Mouse (Mus musculus) limb, embryonic 14.5 days (tissue): ENCODE results near the gene Olfr561. TPM values are rescaled to one million over a fixed set of nuclear protein-coding genes. Genes with fewer than 3 reads are reported as not detected.

Experiments
- ATAC-seq: fragments of 200-750 bp; cut with Nextera tagmentation; 2 replicates; pipeline ENCODE4 v1.8.0; 2017; ENCODE audit warnings: low read depth, moderate number of reproducible peaks, moderate TSS enrichment; ENCODE audit not compliant: low FRiP score
- DNase-seq: peaks from one replicate; pipeline ENCODE4 v3.0.0-alpha.2; 2015; ENCODE audit warnings: low spot score
- H3K27ac ChIP-seq: fragments of 300-500 bp; sonication (generic); replicated peaks from 2 replicates; pipeline ENCODE4 v1.5.1; 2014; ENCODE audit warnings: low read depth, mild to moderate bottlenecking, low read length, moderate library complexity, mixed read lengths
- H3K27me3 ChIP-seq: fragments of 300-500 bp; sonication (generic); 2 replicates; pipeline ENCODE4 v1.6.1; 2014; ENCODE audit warnings: low read length, mixed read lengths; ENCODE audit not compliant: control insufficient read depth, insufficient read depth
- H3K36me3 ChIP-seq: fragments of 300-500 bp; sonication (generic); 2 replicates; pipeline ENCODE4 v1.6.1; 2014; ENCODE audit warnings: mild to moderate bottlenecking, low read length, moderate library complexity, mixed read lengths; ENCODE audit not compliant: control insufficient read depth, insufficient read depth
- H3K4me1 ChIP-seq: fragments of 300-500 bp; sonication (generic); 2 replicates; pipeline ENCODE4 v1.6.1; 2014; ENCODE audit warnings: antibody characterized with exemption, low read length, mixed read lengths; ENCODE audit not compliant: control insufficient read depth, insufficient read depth
- H3K4me2 ChIP-seq: fragments of 300-500 bp; sonication (generic); replicated peaks from 2 replicates; pipeline ENCODE4 v1.6.1; 2014; ENCODE audit warnings: low read depth, mild to moderate bottlenecking, low read length, moderate library complexity; ENCODE audit not compliant: severe bottlenecking
- H3K4me3 ChIP-seq: fragments of 300-500 bp; sonication (generic); replicated peaks from 2 replicates; pipeline ENCODE4 v1.5.1; 2014; ENCODE audit warnings: low read length
- H3K9ac ChIP-seq: fragments of 300-500 bp; sonication (generic); 2 replicates; pipeline ENCODE4 v1.6.1; 2014; ENCODE audit warnings: mild to moderate bottlenecking, low read depth, low read length, moderate library complexity; ENCODE audit not compliant: severe bottlenecking
- H3K9me3 ChIP-seq: fragments of 300-500 bp; sonication (generic); 2 replicates; pipeline ENCODE4 v1.6.1; 2016; ENCODE audit warnings: low read length; ENCODE audit not compliant: control insufficient read depth
- POLR2A ChIP-seq: fragments of 200-500 bp; IDR thresholded peaks from 2 replicates; pipeline ENCODE4 v1.8.0; 2012; ENCODE audit warnings: inconsistent platforms, mild to moderate bottlenecking, moderate library complexity, borderline replicate concordance; ENCODE audit not compliant: insufficient read depth, insufficient read length; ENCODE audit errors: extremely low read depth
- polyA plus RNA-seq, 2 experiments: library from polyadenylated mRNA; depleted of rRNA in 1 of 2; stranded (reverse) in 1 of 2; unstranded in 1 of 2; fragments of >200 nt; fragmentation: Nextera tagmentation in 1 of 2; extraction: Ambion mirVana in 1 of 2; gene quantifications; 2 replicates each; pipeline versions ENCODE4 v1.2.1 to v1.2.3; 2012 to 2014

Gene Olfr561
- polyA plus RNA-seq, 2 experiments, result not detected

DNA sequence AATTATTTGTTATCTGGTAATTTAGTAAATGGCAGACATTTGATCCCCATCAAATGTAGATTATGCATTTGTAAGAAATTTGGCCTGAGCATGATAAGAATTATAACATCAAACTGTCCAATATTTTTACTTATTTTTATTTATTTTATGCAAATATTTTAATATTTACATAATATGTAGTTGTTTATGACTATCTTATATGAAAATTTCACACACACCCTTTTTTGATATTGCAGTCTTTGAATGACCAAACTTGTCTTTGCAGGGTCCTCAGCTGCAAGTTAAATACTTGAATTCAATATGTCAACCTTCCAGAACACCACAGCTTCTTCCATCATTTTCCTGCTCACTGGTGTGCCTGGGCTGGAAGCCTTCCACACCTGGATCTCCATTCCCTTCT, 32.2 kb downstream of the Olfr561 start, which contains the start of gene Olfr564:
Olfr564 (plus strand) TSS at position 301 of the 400 bp plus-strand sequence.
- no peak within 1 kb of the TSS for H3K4me3 ChIP-seq
- no peak within 1 kb of the TSS for H3K4me2 ChIP-seq
- no peaks in the 10 kb centered on the region for H3K4me1 ChIP-seq
- no peak within 1 kb of the TSS for H3K9ac ChIP-seq
- DNase-seq (no peak), ATAC-seq (no peak)
- H3K36me3 ChIP-seq, result no peaks in the 10 kb centered on the region
- no peaks in the 10 kb centered on the region for H3K27me3 ChIP-seq
- TF ChIP-seq POLR2A, result no peak
- no peak within 1 kb of the TSS for H3K27ac ChIP-seq
- no peaks in the 10 kb centered on the region for H3K9me3 ChIP-seq

Other genes with a start within 250 kb of the Olfr561 start
Only the 30 nearest of the 31 such genes appear.
- not detected in 2 replicates for gene Olfr548-ps1, start 230.3 kb upstream of the Olfr561 start, polyA plus RNA-seq (2012; rRNA removed)
- gene Olfr548-ps1, start 230.3 kb upstream of the Olfr561 start, polyA plus RNA-seq (2014; fragmentation: Nextera tagmentation; extraction: Ambion mirVana), result not detected in 2 replicates
- gene Olfr549, start 221.4 kb upstream of the Olfr561 start, polyA plus RNA-seq (2012; rRNA removed), result not detected in 2 replicates
- gene Olfr549, start 221.4 kb upstream of the Olfr561 start, polyA plus RNA-seq (2014; fragmentation: Nextera tagmentation; extraction: Ambion mirVana), result not detected in 2 replicates
- gene Trim21, start 205.7 kb upstream of the Olfr561 start, polyA plus RNA-seq (2012; rRNA removed), result 3.4 and 4.0 TPM in 2 replicates
- gene Trim21, start 205.7 kb upstream of the Olfr561 start, polyA plus RNA-seq (2014; fragmentation: Nextera tagmentation; extraction: Ambion mirVana), result 0.81 and 1.2 TPM in 2 replicates
- gene Olfr550, start 199.8 kb upstream of the Olfr561 start, polyA plus RNA-seq (2012; rRNA removed), result not detected in 2 replicates
- gene Olfr550, start 199.8 kb upstream of the Olfr561 start, polyA plus RNA-seq (2014; fragmentation: Nextera tagmentation; extraction: Ambion mirVana), result not detected in 2 replicates
- gene Olfr551, start 179.3 kb upstream of the Olfr561 start, polyA plus RNA-seq (2012; rRNA removed), result not detected in 2 replicates
- gene Olfr551, start 179.3 kb upstream of the Olfr561 start, polyA plus RNA-seq (2014; fragmentation: Nextera tagmentation; extraction: Ambion mirVana), result not detected in 2 replicates
- gene Olfr552, start 173.5 kb upstream of the Olfr561 start, polyA plus RNA-seq (2012; rRNA removed), result not detected in 2 replicates
- not detected in 2 replicates for gene Olfr552, start 173.5 kb upstream of the Olfr561 start, polyA plus RNA-seq (2014; fragmentation: Nextera tagmentation; extraction: Ambion mirVana)
- gene Olfr553, start 153.0 kb upstream of the Olfr561 start, polyA plus RNA-seq (2012; rRNA removed), result not detected in 2 replicates
- gene Olfr553, start 153.0 kb upstream of the Olfr561 start, polyA plus RNA-seq (2014; fragmentation: Nextera tagmentation; extraction: Ambion mirVana), result not detected in 2 replicates
- not detected in 2 replicates for gene Olfr554, start 132.8 kb upstream of the Olfr561 start, polyA plus RNA-seq (2012; rRNA removed)
- gene Olfr554, start 132.8 kb upstream of the Olfr561 start, polyA plus RNA-seq (2014; fragmentation: Nextera tagmentation; extraction: Ambion mirVana), result not detected in 2 replicates
- gene Olfr555, start 112.4 kb upstream of the Olfr561 start, polyA plus RNA-seq (2012; rRNA removed), result not detected in 2 replicates
- gene Olfr555, start 112.4 kb upstream of the Olfr561 start, polyA plus RNA-seq (2014; fragmentation: Nextera tagmentation; extraction: Ambion mirVana), result not detected in 2 replicates
- gene Olfr556, start 106.3 kb upstream of the Olfr561 start, polyA plus RNA-seq (2012; rRNA removed), result not detected in 2 replicates
- not detected in 2 replicates for gene Olfr556, start 106.3 kb upstream of the Olfr561 start, polyA plus RNA-seq (2014; fragmentation: Nextera tagmentation; extraction: Ambion mirVana)
- gene Trim68, start 83.9 kb upstream of the Olfr561 start, polyA plus RNA-seq (2012; rRNA removed), result 38.1 and 41.4 TPM in 2 replicates
- 13.4 and 15.3 TPM in 2 replicates for gene Trim68, start 83.9 kb upstream of the Olfr561 start, polyA plus RNA-seq (2014; fragmentation: Nextera tagmentation; extraction: Ambion mirVana)
- gene Olfr557, start 75.3 kb upstream of the Olfr561 start, polyA plus RNA-seq (2012; rRNA removed), result not detected in 2 replicates
- gene Olfr557, start 75.3 kb upstream of the Olfr561 start, polyA plus RNA-seq (2014; fragmentation: Nextera tagmentation; extraction: Ambion mirVana), result not detected in 2 replicates
- 0.87 and 0.99 TPM in 2 replicates for gene Olfr558, start 69.0 kb upstream of the Olfr561 start, polyA plus RNA-seq (2012; rRNA removed)
- 0.33 and 0.37 TPM in 2 replicates for gene Olfr558, start 69.0 kb upstream of the Olfr561 start, polyA plus RNA-seq (2014; fragmentation: Nextera tagmentation; extraction: Ambion mirVana)
- gene Olfr33, start 52.2 kb upstream of the Olfr561 start, polyA plus RNA-seq (2012; rRNA removed), result not detected in 2 replicates
- not detected in 2 replicates for gene Olfr33, start 52.2 kb upstream of the Olfr561 start, polyA plus RNA-seq (2014; fragmentation: Nextera tagmentation; extraction: Ambion mirVana)
- gene Olfr559, start 43.7 kb upstream of the Olfr561 start, polyA plus RNA-seq (2012; rRNA removed), result not detected in 2 replicates
- not detected in 2 replicates for gene Olfr559, start 43.7 kb upstream of the Olfr561 start, polyA plus RNA-seq (2014; fragmentation: Nextera tagmentation; extraction: Ambion mirVana)
- gene Olfr560, start 11.9 kb upstream of the Olfr561 start, polyA plus RNA-seq (2012; rRNA removed), result 0.04 and 0.05 TPM in 2 replicates
- not detected in 2 replicates for gene Olfr560, start 11.9 kb upstream of the Olfr561 start, polyA plus RNA-seq (2014; fragmentation: Nextera tagmentation; extraction: Ambion mirVana)
- 0.45 and 0.62 TPM in 2 replicates for gene Olfr78, start 11.8 kb upstream of the Olfr561 start, polyA plus RNA-seq (2012; rRNA removed)
- gene Olfr78, start 11.8 kb upstream of the Olfr561 start, polyA plus RNA-seq (2014; fragmentation: Nextera tagmentation; extraction: Ambion mirVana), result 0.07 and 0.18 TPM in 2 replicates
- not detected in 2 replicates for gene Olfr564, start 32.3 kb downstream of the Olfr561 start, polyA plus RNA-seq (2012; rRNA removed)
- not detected in 2 replicates for gene Olfr564, start 32.3 kb downstream of the Olfr561 start, polyA plus RNA-seq (2014; fragmentation: Nextera tagmentation; extraction: Ambion mirVana)
- not detected in 2 replicates for gene Olfr566, start 87.5 kb downstream of the Olfr561 start, polyA plus RNA-seq (2012; rRNA removed)
- gene Olfr566, start 87.5 kb downstream of the Olfr561 start, polyA plus RNA-seq (2014; fragmentation: Nextera tagmentation; extraction: Ambion mirVana), result not detected in 2 replicates
- gene Olfr568, start 105.9 kb downstream of the Olfr561 start, polyA plus RNA-seq (2012; rRNA removed), result not detected in 2 replicates
- not detected in 2 replicates for gene Olfr568, start 105.9 kb downstream of the Olfr561 start, polyA plus RNA-seq (2014; fragmentation: Nextera tagmentation; extraction: Ambion mirVana)
- not detected in 2 replicates for gene Olfr569, start 119.7 kb downstream of the Olfr561 start, polyA plus RNA-seq (2012; rRNA removed)
- gene Olfr569, start 119.7 kb downstream of the Olfr561 start, polyA plus RNA-seq (2014; fragmentation: Nextera tagmentation; extraction: Ambion mirVana), result not detected in 2 replicates
- gene Olfr570, start 123.4 kb downstream of the Olfr561 start, polyA plus RNA-seq (2012; rRNA removed), result not detected in 2 replicates
- not detected in 2 replicates for gene Olfr570, start 123.4 kb downstream of the Olfr561 start, polyA plus RNA-seq (2014; fragmentation: Nextera tagmentation; extraction: Ambion mirVana)
- not detected in 2 replicates for gene Olfr571, start 146.3 kb downstream of the Olfr561 start, polyA plus RNA-seq (2012; rRNA removed)
- not detected in 2 replicates for gene Olfr571, start 146.3 kb downstream of the Olfr561 start, polyA plus RNA-seq (2014; fragmentation: Nextera tagmentation; extraction: Ambion mirVana)
- not detected in 2 replicates for gene Olfr572, start 153.2 kb downstream of the Olfr561 start, polyA plus RNA-seq (2012; rRNA removed)
- gene Olfr572, start 153.2 kb downstream of the Olfr561 start, polyA plus RNA-seq (2014; fragmentation: Nextera tagmentation; extraction: Ambion mirVana), result not detected in 2 replicates
- gene Olfr573-ps1, start 171.4 kb downstream of the Olfr561 start, polyA plus RNA-seq (2012; rRNA removed), result not detected in 2 replicates
- not detected in 2 replicates for gene Olfr573-ps1, start 171.4 kb downstream of the Olfr561 start, polyA plus RNA-seq (2014; fragmentation: Nextera tagmentation; extraction: Ambion mirVana)
- not detected in 2 replicates for gene Olfr574, start 177.2 kb downstream of the Olfr561 start, polyA plus RNA-seq (2012; rRNA removed)
- gene Olfr574, start 177.2 kb downstream of the Olfr561 start, polyA plus RNA-seq (2014; fragmentation: Nextera tagmentation; extraction: Ambion mirVana), result not detected in 2 replicates
- not detected in 2 replicates for gene Olfr575, start 187.6 kb downstream of the Olfr561 start, polyA plus RNA-seq (2012; rRNA removed)
- gene Olfr575, start 187.6 kb downstream of the Olfr561 start, polyA plus RNA-seq (2014; fragmentation: Nextera tagmentation; extraction: Ambion mirVana), result not detected in 2 replicates
- gene Olfr576, start 191.4 kb downstream of the Olfr561 start, polyA plus RNA-seq (2012; rRNA removed), result not detected in 2 replicates
- gene Olfr576, start 191.4 kb downstream of the Olfr561 start, polyA plus RNA-seq (2014; fragmentation: Nextera tagmentation; extraction: Ambion mirVana), result not detected in 2 replicates
- gene Olfr577, start 204.7 kb downstream of the Olfr561 start, polyA plus RNA-seq (2012; rRNA removed), result not detected in 2 replicates
- gene Olfr577, start 204.7 kb downstream of the Olfr561 start, polyA plus RNA-seq (2014; fragmentation: Nextera tagmentation; extraction: Ambion mirVana), result not detected in 2 replicates
- not detected in 2 replicates for gene Olfr578, start 218.1 kb downstream of the Olfr561 start, polyA plus RNA-seq (2012; rRNA removed)
- gene Olfr578, start 218.1 kb downstream of the Olfr561 start, polyA plus RNA-seq (2014; fragmentation: Nextera tagmentation; extraction: Ambion mirVana), result not detected in 2 replicates